Mouse (Mus musculus) heart, postnatal 0 days (tissue): ENCODE data around the gene Eps15l1. TPM values are rescaled to one million over a fixed set of nuclear protein-coding genes. Genes with fewer than 3 reads are reported as not detected.

Source experiments
- ATAC-seq: fragments of 200-750 bp; cut with Nextera tagmentation; 2 replicates; pipeline ENCODE4 v1.8.0; 2017; ENCODE audit warnings: low read depth, moderate number of reproducible peaks, moderate library complexity; ENCODE audit not compliant: insufficient read depth
- DNase-seq: peaks from one replicate; pipeline ENCODE4 v3.0.0-alpha.2; 2016; ENCODE audit warnings: low spot score
- H3K27ac ChIP-seq: fragments of 300-500 bp; sonication (generic); 2 replicates; pipeline ENCODE4 v1.5.1; 2014; ENCODE audit warnings: low read depth, mild to moderate bottlenecking
- H3K27me3 ChIP-seq: fragments of 300-500 bp; sonication (generic); 2 replicates; pipeline ENCODE4 v1.6.1; 2014; ENCODE audit warnings: low read length, mixed read lengths; ENCODE audit not compliant: control insufficient read depth, insufficient read depth
- H3K36me3 ChIP-seq: fragments of 300-500 bp; sonication (generic); replicated peaks from 2 replicates; pipeline ENCODE4 v1.6.1; 2014; ENCODE audit warnings: low read length, mixed read lengths; ENCODE audit not compliant: control insufficient read depth, insufficient read depth
- H3K4me1 ChIP-seq: fragments of 300-500 bp; sonication (generic); 2 replicates; pipeline ENCODE4 v1.6.1; 2014; ENCODE audit warnings: antibody characterized with exemption; ENCODE audit not compliant: control insufficient read depth, insufficient read depth
- H3K4me2 ChIP-seq: fragments of 300-500 bp; sonication (generic); 2 replicates; pipeline ENCODE4 v1.6.1; 2014; ENCODE audit warnings: low read depth, mild to moderate bottlenecking, low read length, moderate library complexity
- H3K4me3 ChIP-seq: fragments of 300-500 bp; sonication (generic); 2 replicates; pipeline ENCODE4 v1.5.1; 2014; ENCODE audit warnings: low read depth, low read length
- H3K9ac ChIP-seq: fragments of 300-500 bp; sonication (generic); replicated peaks from 2 replicates; pipeline ENCODE4 v1.6.1; 2014; ENCODE audit warnings: low read depth, low read length, mixed read lengths
- H3K9me3 ChIP-seq: fragments of 300-500 bp; sonication (generic); replicated peaks from 2 replicates; pipeline ENCODE4 v1.6.1; 2016; ENCODE audit warnings: low read length; ENCODE audit not compliant: control insufficient read depth
- CTCF ChIP-seq: IDR thresholded peaks from 2 replicates; pipeline ENCODE4 v1.5.1; 2016; ENCODE audit warnings: antibody characterized with exemption, control low read depth, low read depth
- EP300 ChIP-seq: IDR thresholded peaks from 2 replicates; pipeline ENCODE4 v1.6.1; 2016; ENCODE audit warnings: antibody characterized with exemption, low read depth
- WGBS: fragments of 180-500 bp; shearing (Covaris S2); extraction: QIAGEN DNeasy Blood & Tissue Kit; methylation state at CpG from one replicate; pipeline ENCODE4 v1.1.7; 2014; 5-methylcytosine and 5-hydroxymethylcytosine counted together
- polyA plus RNA-seq: library from polyadenylated mRNA; unstranded; fragments of >200 nt; fragmentation: Nextera tagmentation; extraction: Ambion mirVana; gene quantifications from 2 replicates; pipeline ENCODE4 v1.2.1, GENCODE M21; 2015
- total RNA-seq: library from RNA; depleted of rRNA; stranded (reverse); fragments of >200 nt; gene quantifications from 2 replicates; pipeline ENCODE4 v1.2.3, GENCODE M21; 2014; ENCODE audit warnings: low replicate concordance

Gene Eps15l1
- total and polyA plus RNA-seq, 2 experiments from 2014 or later, result 24.9 to 52.7 TPM

DNA sequence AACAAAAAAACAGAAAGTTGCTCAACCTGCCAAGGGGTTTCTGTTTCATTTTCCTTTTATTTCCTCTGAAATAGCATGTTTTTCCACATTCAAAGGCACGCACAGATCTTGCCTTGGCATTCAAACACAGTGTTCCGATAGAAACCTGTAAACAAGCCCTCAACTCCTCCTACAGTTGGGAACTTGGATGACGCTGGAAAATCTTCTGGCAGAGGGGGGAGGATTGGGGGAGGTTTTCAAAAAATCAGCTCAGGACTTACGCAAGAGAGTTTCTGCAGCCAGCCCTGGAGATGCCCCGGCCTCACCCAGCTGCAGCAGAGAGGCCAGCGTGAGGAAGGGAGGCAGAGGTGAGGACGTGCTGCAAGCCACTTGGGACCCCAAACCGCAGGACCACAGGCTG is 117.6 kb downstream of the Eps15l1 start:
- Histone ChIP-seq H3K36me3 (no peaks in the 10 kb centered on the region), H3K27me3 (no peaks in the 10 kb centered on the region), H3K9me3 (no peaks in the 10 kb centered on the region), H3K4me2 (peak overlapping the region; percentile 18), H3K9ac (no peak overlapping the region), H3K4me1 (peaks cover 14% of the 10 kb centered on the region), H3K4me3 (no peak overlapping the region), H3K27ac (peak overlapping the region; percentile 82)
- TF ChIP-seq CTCF (0 out of 2 replicates have a peak, but pooled peaks have one; percentile 16), EP300 (peak; percentile 66; the same call in 1 of the 2 replicates)
- ATAC-seq, result peak; percentile 63
- peak; percentile 81 for DNase-seq
- WGBS, result 46% methylated on average over 8 of the region's 8 CpGs

DNA sequence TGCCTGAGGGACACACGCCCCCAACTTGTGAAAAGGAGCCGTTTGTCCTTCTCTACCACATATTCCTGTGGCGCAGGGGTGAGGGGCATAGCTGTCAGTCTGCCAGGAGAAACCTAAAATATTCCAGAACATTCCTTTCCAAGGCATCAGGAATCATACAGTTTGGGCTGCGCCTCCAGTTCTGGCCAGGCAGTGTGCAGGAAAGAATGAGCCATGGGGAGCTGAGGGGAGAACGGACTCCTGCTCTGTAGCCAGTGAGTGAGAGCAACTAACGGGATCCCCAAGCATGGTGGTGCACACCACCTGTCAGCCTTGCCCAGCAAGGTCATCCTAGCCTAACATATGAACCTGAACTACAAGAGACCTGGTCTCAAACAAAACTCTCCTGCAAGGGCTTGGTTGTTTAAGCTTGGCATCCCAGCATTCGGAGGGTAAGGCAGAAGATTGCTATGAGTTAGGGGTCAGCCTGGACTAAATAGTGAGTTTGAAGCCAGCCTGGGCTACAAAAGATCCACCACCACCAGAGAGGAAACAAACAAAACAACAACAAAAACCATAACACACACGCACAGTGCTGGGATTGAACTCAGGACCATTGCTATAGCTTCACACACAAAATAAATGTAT is 118.2 kb downstream of the Eps15l1 start:
- Histone ChIP-seq H3K27ac (peak overlapping the region; percentile 82), H3K27me3 (no peaks in the 10 kb centered on the region), H3K9me3 (no peaks in the 10 kb centered on the region), H3K4me1 (peaks cover 13% of the 10 kb centered on the region), H3K9ac (no peak overlapping the region), H3K36me3 (no peaks in the 10 kb centered on the region), H3K4me3 (no peak overlapping the region), H3K4me2 (peak overlapping the region; percentile 18)
- WGBS, result 43% methylated on average over 8 of the region's 8 CpGs
- ATAC-seq (no peak; the same call in 1 of the 2 replicates), DNase-seq (no peak)
- no peak for TF ChIP-seq CTCF
- TF ChIP-seq EP300, result no peak

DNA sequence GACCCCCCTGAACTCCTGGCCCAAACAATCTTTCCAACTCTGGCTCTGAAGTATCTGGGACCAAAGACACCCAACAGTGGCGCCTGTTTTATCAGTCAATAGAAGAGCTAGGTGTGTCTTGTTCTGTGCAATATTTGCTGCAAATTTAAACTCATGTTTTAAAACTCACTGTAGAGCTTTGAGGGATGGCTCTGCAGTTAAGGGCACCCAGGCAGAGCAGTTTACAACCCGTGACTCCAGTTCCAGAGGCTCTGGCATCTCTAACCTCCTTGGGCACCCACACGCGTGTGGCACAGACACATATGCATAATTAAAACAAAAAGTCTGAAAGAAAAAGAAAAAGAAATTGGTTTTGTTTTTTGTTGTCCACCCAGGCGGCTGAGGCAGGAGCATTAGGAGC is 119.8 kb downstream of the Eps15l1 start:
- WGBS, result 86% methylated on average over 5 of the region's 5 CpGs

DNA sequence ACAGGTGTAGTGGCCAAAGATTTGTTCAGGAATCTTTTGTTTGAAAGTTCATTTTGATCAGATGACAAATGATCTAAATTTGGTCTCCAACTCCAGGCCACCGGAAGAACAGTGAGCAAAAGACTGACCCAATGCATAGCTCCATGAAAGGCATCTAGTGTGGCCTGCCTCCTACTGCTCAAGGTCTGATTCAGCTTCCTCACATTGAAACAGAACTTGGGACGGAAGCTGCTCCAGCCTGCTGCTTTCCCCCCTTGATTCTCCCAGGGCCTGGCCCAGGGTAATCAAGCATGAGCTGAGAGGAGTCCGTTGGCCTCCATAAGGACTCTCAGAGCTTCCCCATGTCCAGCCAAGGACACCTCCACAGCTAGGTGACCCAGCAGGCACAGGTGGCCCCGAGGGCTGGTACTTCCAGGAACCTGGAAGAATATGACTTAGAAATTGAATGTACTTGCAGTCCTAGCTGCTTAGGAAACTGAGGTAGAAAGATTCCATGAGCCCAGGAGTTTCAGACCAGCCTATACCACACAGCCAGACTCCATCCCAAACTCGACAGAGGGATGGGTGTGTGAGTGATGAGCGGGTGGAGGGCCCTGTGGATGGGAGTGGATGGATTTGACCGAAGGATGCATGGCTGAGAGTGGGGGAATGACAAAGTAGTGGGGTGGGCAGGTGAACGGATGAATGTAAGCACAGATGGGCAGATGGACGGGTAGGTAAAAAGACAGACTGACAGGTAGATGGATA is 120.4 kb downstream of the Eps15l1 start:
- no peaks in the 10 kb centered on the region for H3K36me3 ChIP-seq
- 74% methylated on average over 9 of the region's 9 CpGs for WGBS
- no peak overlapping the region for H3K4me2 ChIP-seq
- TF ChIP-seq CTCF (peak; percentile 9; the same call in 1 of the 2 replicates), EP300 (no peak)
- DNase-seq (no peak), ATAC-seq (no peak)
- no peak overlapping the region for H3K9ac ChIP-seq
- H3K4me1 ChIP-seq, result peaks cover 11% of the 10 kb centered on the region
- no peaks in the 10 kb centered on the region for H3K9me3 ChIP-seq
- H3K4me3 ChIP-seq, result no peak overlapping the region
- peak overlapping the region; percentile 31 for H3K27ac ChIP-seq
- H3K27me3 ChIP-seq, result no peaks in the 10 kb centered on the region

More for the DNA sequence above, 119.8 kb downstream of the Eps15l1 start:
- H3K27me3 ChIP-seq, result no peaks in the 10 kb centered on the region
- peaks cover 11% of the 10 kb centered on the region for H3K4me1 ChIP-seq
- no peaks in the 10 kb centered on the region for H3K9me3 ChIP-seq
- TF ChIP-seq CTCF (no peak), EP300 (no peak)
- DNase-seq, result no peak
- H3K27ac ChIP-seq, result no peak overlapping the region
- no peak for ATAC-seq
- no peaks in the 10 kb centered on the region for H3K36me3 ChIP-seq
- no peak overlapping the region for H3K4me2 ChIP-seq
- no peak overlapping the region for H3K4me3 ChIP-seq
- H3K9ac ChIP-seq, result no peak overlapping the region

DNA sequence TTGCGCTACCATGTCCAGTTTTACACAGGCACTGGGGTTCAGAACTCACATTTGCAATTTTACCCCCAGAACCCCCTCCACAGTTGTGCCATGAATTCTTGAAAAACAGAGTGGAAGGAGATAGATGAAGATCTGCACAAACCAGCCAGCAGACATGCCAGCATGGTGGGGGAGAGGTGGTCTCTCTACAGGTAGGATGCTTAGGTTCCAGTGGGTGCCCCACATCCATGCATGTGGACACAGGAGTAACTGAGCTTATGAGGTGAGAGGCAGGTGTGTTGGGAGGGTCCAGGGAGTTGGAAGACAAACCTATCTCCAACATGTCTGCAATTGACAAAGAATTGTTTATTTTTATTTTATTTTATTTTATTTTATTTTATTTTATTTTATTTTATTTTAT is 122.3 kb downstream of the Eps15l1 start:
- H3K36me3 ChIP-seq, result no peaks in the 10 kb centered on the region
- peaks cover 26% of the 10 kb centered on the region for H3K4me1 ChIP-seq
- DNase-seq (no peak), ATAC-seq (no peak)
- no peaks in the 10 kb centered on the region for H3K9me3 ChIP-seq
- TF ChIP-seq CTCF (no peak), EP300 (no peak)
- 91% methylated on average over 1 of the region's 1 CpGs for WGBS
- H3K4me2 ChIP-seq, result no peak overlapping the region
- no peak overlapping the region for H3K9ac ChIP-seq
- no peak overlapping the region for H3K27ac ChIP-seq
- H3K27me3 ChIP-seq, result no peaks in the 10 kb centered on the region
- H3K4me3 ChIP-seq, result no peak overlapping the region
